Mouse (Mus musculus) c-Kit-positive CD71-positive TER-119-negative erythroid progenitor cells, embryonic 14.5 days (primary cell): ENCODE measurements at regions not wholly inside any gene's neighbourhood (a gene's known extent, or its start where the extent isn't known, plus 50 kb on each side); places are given as distances from the start of the nearest gene placed in this dataset.

Experiments used
- DNase-seq: peaks from one replicate; pipeline ENCODE4 v3.0.0-alpha.2; 2013; ENCODE audit warnings: low read depth

GRCm38 (mm10) chr3:130940302-130940867 lies 169.9 kb upstream of the Lef1 start:
- DNase-seq = no peak

GRCm38 (mm10) chr3:130936980-130937379 lies 173.3 kb upstream of the Lef1 start:
- DNase-seq = no peak

GRCm38 (mm10) chr3:130936336-130936735 lies 173.9 kb upstream of the Lef1 start:
- DNase-seq = no peak

GRCm38 (mm10) chr3:130935926-130936315 lies 174.3 kb upstream of the Lef1 start:
- no peak for DNase-seq

- DNase-seq = no peak
Measured at GRCm38 (mm10) chr3:130935302-130935925, 174.9 kb upstream of the Lef1 start.

- no peak for DNase-seq
Measured at GRCm38 (mm10) chr3:130932723-130933122, 177.5 kb upstream of the Lef1 start.

- DNase-seq = no peak
Measured at GRCm38 (mm10) chr3:130932226-130932625, 178.0 kb upstream of the Lef1 start.

GRCm38 (mm10) chr3:130925000-130925399 lies 185.3 kb upstream of the Lef1 start:
- DNase-seq = no peak

- DNase-seq = no peak
Measured at GRCm38 (mm10) chr3:130923615-130923958, 186.7 kb upstream of the Lef1 start.

- DNase-seq = no peak
Measured at GRCm38 (mm10) chr3:130922812-130923614, 187.3 kb upstream of the Lef1 start.

- no peak for DNase-seq
Measured at GRCm38 (mm10) chr3:130921621-130922245, 188.5 kb upstream of the Lef1 start.

- DNase-seq = no peak
Measured at GRCm38 (mm10) chr3:130913812-130914211, 183.6 kb upstream of the Rpl34 start.

- DNase-seq = no peak
Measured at GRCm38 (mm10) chr3:130905101-130905500, 174.9 kb upstream of the Rpl34 start.

GRCm38 (mm10) chr3:130903329-130903728 lies 173.1 kb upstream of the Rpl34 start:
- DNase-seq = no peak

- no peak for DNase-seq
Measured at GRCm38 (mm10) chr3:130902376-130902775, 172.2 kb upstream of the Rpl34 start.

- DNase-seq = no peak
Measured at GRCm38 (mm10) chr3:130901343-130901742, 171.1 kb upstream of the Rpl34 start.

GRCm38 (mm10) chr3:130900846-130901245 lies 170.6 kb upstream of the Rpl34 start:
- no peak for DNase-seq

GRCm38 (mm10) chr3:130900054-130900840 lies 170.0 kb upstream of the Rpl34 start:
- DNase-seq = no peak

- DNase-seq = no peak
Measured at GRCm38 (mm10) chr3:130894168-130894814, 164.1 kb upstream of the Rpl34 start.

- no peak for DNase-seq
Measured at GRCm38 (mm10) chr3:130891310-130891709, 161.1 kb upstream of the Rpl34 start.

- no peak for DNase-seq
Measured at GRCm38 (mm10) chr3:130888587-130888986, 158.4 kb upstream of the Rpl34 start.
